ENCODE assay signal across 25 mouse cellular contexts in genomic region chr6:24342056-24342455, GRCm38 (mm10).
DNase-seq lines count a peak whose midpoint lies in the region; TF ChIP-seq lines count a peak whose summit lies in the region.
"Had no signal": no experiment of that assay in that cellular context is flagged by ENCODE, and none has a peak within 500 bp of the region (broad histone marks: within the 10 kb centered on the region; RNA-seq: fewer than 3 reads in every experiment).

No protein-coding gene starts in this region.

- no peaks in the 10 kb centered on the region for H3K27me3 ChIP-seq in kidney, adult 2 months (replicated peaks; ENCODE audit: control insufficient read depth, insufficient read depth, low read length)
- no peaks in the 10 kb centered on the region for H3K27me3 ChIP-seq in ES-Bruce4 (ENCODE audit: control insufficient read depth, insufficient read depth, low read length, poor library complexity, severe bottlenecking)
- H3K27me3 ChIP-seq: embryonic facial prominence, embryonic 13.5 days; forebrain, embryonic 12.5 days; forebrain, embryonic 15.5 days; heart, embryonic 12.5 days; heart, embryonic 15.5 days; hindbrain, embryonic 13.5 days; intestine, embryonic 15.5 days; Patski had no signal

- no peak for TF ChIP-seq POLR2A in kidney, adult 2 months (IDR thresholded peaks at IDR 0.05; ENCODE audit: low read depth, low read length)
- TF ChIP-seq POLR2A in ES-Bruce4 (IDR thresholded peaks at IDR 0.05; ENCODE audit: insufficient read depth, low read length): no peak

- no peak for TF ChIP-seq CTCF in kidney, adult 2 months (conservative IDR thresholded peaks at IDR 0.05; ENCODE audit: insufficient read depth, insufficient read length, low read depth, low read length)
- TF ChIP-seq CTCF in ES-Bruce4 (IDR thresholded peaks at IDR 0.05; ENCODE audit: low read depth, low read length): no peak

- no peak overlapping the region for H3K27ac ChIP-seq in kidney, adult 2 months (ENCODE audit: insufficient read depth, low read depth, low read length)
- peak overlapping the region; percentile 83 for H3K27ac ChIP-seq in ES-Bruce4 (ENCODE audit: insufficient read depth, low read length)
- H3K27ac ChIP-seq: embryonic facial prominence, embryonic 13.5 days; forebrain, embryonic 12.5 days; forebrain, embryonic 15.5 days; heart, embryonic 15.5 days; hindbrain, embryonic 10.5 days; hindbrain, embryonic 13.5 days; intestine, embryonic 15.5 days had no signal

- TF ChIP-seq EP300 in ES-Bruce4 (IDR thresholded peaks at IDR 0.05; ENCODE audit: insufficient read depth, low read depth, low read length): no peak

- H3K4me1 ChIP-seq in kidney, adult 2 months (ENCODE audit: control insufficient read depth, insufficient read depth, low read length): no peaks in the 10 kb centered on the region; the same call in 1 of the 2 replicates
- no peaks in the 10 kb centered on the region for H3K4me1 ChIP-seq in ES-Bruce4 (ENCODE audit: control insufficient read depth, insufficient read depth, low read length)
- H3K4me1 ChIP-seq: embryonic facial prominence, embryonic 13.5 days; forebrain, embryonic 12.5 days; forebrain, embryonic 15.5 days; heart, embryonic 12.5 days; heart, embryonic 15.5 days; hindbrain, embryonic 10.5 days; hindbrain, embryonic 13.5 days; intestine, embryonic 15.5 days had no signal

- peaks cover 45% of the 10 kb centered on the region for H3K9me3 ChIP-seq in ES-Bruce4 (replicated peaks; ENCODE audit: control insufficient read depth, insufficient read depth, low read length, poor library complexity, severe bottlenecking)
- H3K9me3 ChIP-seq: embryonic facial prominence, embryonic 13.5 days; forebrain, embryonic 12.5 days; forebrain, embryonic 15.5 days; heart, embryonic 15.5 days; hindbrain, embryonic 10.5 days; hindbrain, embryonic 13.5 days; intestine, embryonic 15.5 days had no signal

- H3K9ac ChIP-seq in ES-Bruce4 (ENCODE audit: low read depth, poor library complexity, severe bottlenecking): no peak overlapping the region
- H3K9ac ChIP-seq: embryonic facial prominence, embryonic 13.5 days; forebrain, embryonic 12.5 days; forebrain, embryonic 15.5 days; heart, embryonic 12.5 days; heart, embryonic 15.5 days; hindbrain, embryonic 13.5 days; intestine, embryonic 15.5 days had no signal

- H3K4me3 ChIP-seq in kidney, adult 2 months (ENCODE audit: insufficient read depth, low read depth, low read length): no peak overlapping the region
- no peak overlapping the region for H3K4me3 ChIP-seq in ES-Bruce4 (ENCODE audit: low read depth, low read length)
- H3K4me3 ChIP-seq: embryonic facial prominence, embryonic 13.5 days; erythroblast, embryonic 14.5 days; forebrain, embryonic 12.5 days; forebrain, embryonic 15.5 days; heart, embryonic 12.5 days; heart, embryonic 15.5 days; hindbrain, embryonic 10.5 days; hindbrain, embryonic 13.5 days; intestine, embryonic 15.5 days had no signal

- WGBS in kidney, adult 2 months: 83% methylated on average over 2 of the region's 2 CpGs

- no peaks in the 10 kb centered on the region for H3K36me3 ChIP-seq in kidney, adult 2 months (ENCODE audit: control insufficient read depth, insufficient read depth, low read length)
- H3K36me3 ChIP-seq in ES-Bruce4 (ENCODE audit: control insufficient read depth, insufficient read depth, low read length, poor library complexity, severe bottlenecking): no peaks in the 10 kb centered on the region
- H3K36me3 ChIP-seq: embryonic facial prominence, embryonic 13.5 days; forebrain, embryonic 12.5 days; forebrain, embryonic 15.5 days; heart, embryonic 12.5 days; heart, embryonic 15.5 days; hindbrain, embryonic 10.5 days; hindbrain, embryonic 13.5 days; intestine, embryonic 15.5 days had no signal

- peak; percentile 33 for DNase-seq in kidney, adult 2 months
- no peak for DNase-seq in kidney, adult 8-10 months
- DNase-seq in Muller cell, postnatal 12 days (ENCODE audit: inconsistent ontology term): peak; percentile 58
- no peak for DNase-seq in spleen, postnatal 10 days (ENCODE audit: low spot score in 2 of 2)
- no peak for DNase-seq in adrenal gland, adult 2 months
- DNase-seq: adrenal gland, postnatal 14 days; cerebellum, adult 11 months; cerebellum, adult 2 months; cerebellum, adult 9-11 months; cerebellum, postnatal 25 days; gastrocnemius, postnatal 25 days; heart, adult 18-20 months; heart, postnatal 10 days; heart, postnatal 36 days had no signal

Comparison
In these comparisons a context has a peak if more than half of its experiments do, and no peak if none do; other contexts are left out.
1. DNase-seq: peak in kidney, adult 2 months (single experiment) and Muller cell, postnatal 12 days (single experiment); none in kidney, adult 8-10 months (0 of 2), spleen, postnatal 10 days (0 of 2) and adrenal gland, adult 2 months (single experiment).